9 mouse cellular contexts compared by ENCODE assay signal in the genomic region with DNA sequence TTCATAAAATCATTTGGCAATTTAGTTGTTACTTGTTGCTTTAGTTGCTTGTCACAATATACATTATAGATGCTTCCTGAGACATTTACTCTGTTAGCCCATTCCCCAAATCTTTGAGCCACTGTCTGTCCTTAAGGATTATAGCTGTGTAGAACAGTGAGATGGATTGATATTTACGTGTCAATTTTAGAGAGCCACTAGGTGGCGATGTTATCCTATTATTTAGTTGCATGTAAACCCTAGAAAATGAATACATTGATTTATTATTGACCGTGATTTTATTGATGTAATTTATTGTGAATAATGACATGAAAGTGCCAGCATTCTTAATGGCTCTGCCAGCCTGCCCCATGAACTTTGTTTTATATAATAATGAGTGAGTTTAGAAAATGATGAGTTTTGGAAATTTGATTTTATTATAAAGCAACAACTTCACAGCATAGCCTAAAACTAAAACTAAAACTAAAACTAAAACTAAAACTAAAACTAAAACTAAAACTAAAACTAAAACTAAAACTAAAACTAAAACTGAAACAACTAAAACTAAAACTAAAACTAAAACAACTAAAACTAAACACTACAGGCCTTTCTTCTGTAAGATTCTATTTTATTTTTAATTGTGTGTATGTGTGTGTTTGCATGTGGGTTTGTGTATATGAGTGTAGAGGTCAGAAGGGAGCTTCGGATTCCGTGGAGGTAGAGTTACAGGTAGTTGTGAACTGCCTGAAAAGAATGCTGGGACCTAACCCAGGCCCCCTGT.
A peak's percentile ranks its signal among the peaks of the same experiment; 100 is the strongest.
DNase-seq lines count a peak whose midpoint lies in the region; ATAC-seq and TF ChIP-seq lines count a peak whose summit lies in the region.
"Had no signal": no experiment of that assay in that cellular context is flagged by ENCODE, and none has a peak within 500 bp of the region (broad histone marks: within the 10 kb centered on the region; RNA-seq: fewer than 3 reads in every experiment).

No protein-coding gene starts in this region.

- H3K36me3 ChIP-seq in intestine, embryonic 15.5 days = no peaks in the 10 kb centered on the region
- no peaks in the 10 kb centered on the region for H3K36me3 ChIP-seq in intestine, embryonic 16.5 days (ENCODE audit: control insufficient read depth, insufficient read depth, low read length)
- H3K36me3 ChIP-seq in kidney, postnatal 0 days (ENCODE audit: insufficient read depth, low read length) = no peaks in the 10 kb centered on the region
- no peaks in the 10 kb centered on the region for H3K36me3 ChIP-seq in midbrain, embryonic 16.5 days (ENCODE audit: control insufficient read depth, insufficient read depth, low read length)
- H3K36me3 ChIP-seq: limb, embryonic 12.5 days had no signal

- H3K4me1 ChIP-seq in intestine, embryonic 15.5 days (replicated peaks) = no peaks in the 10 kb centered on the region
- no peaks in the 10 kb centered on the region for H3K4me1 ChIP-seq in intestine, embryonic 16.5 days (ENCODE audit: control insufficient read depth, insufficient read depth, low read length)
- H3K4me1 ChIP-seq in kidney, postnatal 0 days (replicated peaks; ENCODE audit: insufficient read depth, low read length) = no peaks in the 10 kb centered on the region
- H3K4me1 ChIP-seq in midbrain, embryonic 16.5 days (ENCODE audit: control insufficient read depth, insufficient read depth, low read length) = no peaks in the 10 kb centered on the region
- H3K4me1 ChIP-seq: limb, embryonic 12.5 days had no signal

- H3K9ac ChIP-seq in intestine, embryonic 15.5 days = no peak overlapping the region
- no peak overlapping the region for H3K9ac ChIP-seq in intestine, embryonic 16.5 days (ENCODE audit: low read depth, low read length)
- no peak overlapping the region for H3K9ac ChIP-seq in kidney, postnatal 0 days (ENCODE audit: low read depth, low read length)
- H3K9ac ChIP-seq in midbrain, embryonic 16.5 days (ENCODE audit: low read depth, low read length) = no peak overlapping the region
- H3K9ac ChIP-seq: limb, embryonic 12.5 days had no signal

- peak; percentile 80 for TF ChIP-seq CTCF in kidney, postnatal 0 days (IDR thresholded peaks at IDR 0.05; ENCODE audit: low read depth)

- WGBS in intestine, embryonic 15.5 days = 14% methylated on average over 5 of the region's 5 CpGs
- WGBS in intestine, embryonic 16.5 days = 12% methylated on average over 5 of the region's 5 CpGs
- WGBS in kidney, postnatal 0 days = 9% methylated on average over 5 of the region's 5 CpGs
- WGBS in midbrain, embryonic 16.5 days = 15% methylated on average over 5 of the region's 5 CpGs

- no peak overlapping the region for H3K4me2 ChIP-seq in intestine, embryonic 15.5 days (replicated peaks)
- no peak overlapping the region for H3K4me2 ChIP-seq in intestine, embryonic 16.5 days (ENCODE audit: low read depth, low read length)
- H3K4me2 ChIP-seq in kidney, postnatal 0 days (ENCODE audit: low read length) = no peak overlapping the region
- no peak overlapping the region for H3K4me2 ChIP-seq in midbrain, embryonic 16.5 days (ENCODE audit: low read length)
- H3K4me2 ChIP-seq: limb, embryonic 12.5 days had no signal

- no peaks in the 10 kb centered on the region for H3K9me3 ChIP-seq in intestine, embryonic 15.5 days
- no peaks in the 10 kb centered on the region for H3K9me3 ChIP-seq in intestine, embryonic 16.5 days (ENCODE audit: control insufficient read depth, low read length)
- H3K9me3 ChIP-seq in kidney, postnatal 0 days (replicated peaks; ENCODE audit: low read length) = no peaks in the 10 kb centered on the region
- no peaks in the 10 kb centered on the region for H3K9me3 ChIP-seq in midbrain, embryonic 16.5 days (replicated peaks; ENCODE audit: control insufficient read depth, low read length, poor library complexity, severe bottlenecking)

- H3K4me3 ChIP-seq in intestine, embryonic 15.5 days (replicated peaks) = no peak overlapping the region
- H3K4me3 ChIP-seq in intestine, embryonic 16.5 days (ENCODE audit: low read length) = no peak overlapping the region
- H3K4me3 ChIP-seq in kidney, postnatal 0 days (replicated peaks; ENCODE audit: low read depth, low read length) = no peak overlapping the region
- H3K4me3 ChIP-seq in midbrain, embryonic 16.5 days (ENCODE audit: low read depth, low read length) = no peak overlapping the region
- H3K4me3 ChIP-seq: limb, embryonic 12.5 days had no signal

- no peak overlapping the region for H3K27ac ChIP-seq in intestine, embryonic 15.5 days
- no peak overlapping the region for H3K27ac ChIP-seq in intestine, embryonic 16.5 days (ENCODE audit: low read length)
- H3K27ac ChIP-seq in kidney, postnatal 0 days = no peak overlapping the region
- no peak overlapping the region for H3K27ac ChIP-seq in midbrain, embryonic 16.5 days (ENCODE audit: low read length)
- H3K27ac ChIP-seq: limb, embryonic 12.5 days had no signal

- peak; percentile 77 for DNase-seq in CD4-positive, CD25-positive, alpha-beta regulatory T cell, adult 2 months (ENCODE audit: low read depth, low spot score)
- peak; percentile 39 for DNase-seq in T-cell, adult 2 months (ENCODE audit: low spot score)
- peak; percentile 70 for DNase-seq in kidney, postnatal 0 days (ENCODE audit: low spot score)
- no peak for DNase-seq in ovary, adult 18-20 months (ENCODE audit: low spot score)

- H3K27me3 ChIP-seq in intestine, embryonic 15.5 days (replicated peaks) = no peaks in the 10 kb centered on the region
- no peaks in the 10 kb centered on the region for H3K27me3 ChIP-seq in intestine, embryonic 16.5 days (replicated peaks; ENCODE audit: control insufficient read depth, insufficient read depth, low read length)
- no peaks in the 10 kb centered on the region for H3K27me3 ChIP-seq in kidney, postnatal 0 days (ENCODE audit: insufficient read depth, low read length)
- H3K27me3 ChIP-seq in midbrain, embryonic 16.5 days (ENCODE audit: control insufficient read depth, insufficient read depth, low read depth, low read length) = no peaks in the 10 kb centered on the region
- H3K27me3 ChIP-seq: limb, embryonic 12.5 days had no signal

- ATAC-seq in intestine, embryonic 15.5 days = 0 out of 2 replicates have a peak, but pooled peaks have one; percentile 57
- no peak for ATAC-seq in intestine, embryonic 16.5 days
- ATAC-seq in erythroblast, adult 5-6 weeks (replicated peaks; ENCODE audit: low FRiP score, poor library complexity, severe bottlenecking) = peak; percentile 71
- ATAC-seq in kidney, postnatal 0 days (replicated peaks; ENCODE audit: low FRiP score, low read depth) = peak; percentile 54; the same call in 1 of the 2 replicates
- peak; percentile 44; the same call in 1 of the 2 replicates for ATAC-seq in midbrain, embryonic 16.5 days
